Mouse (Mus musculus): ENCODE data around the gene Gps2.
"Not testable (repeated sequence)": the region's sequence is repeated elsewhere in the genome, so short reads cannot be mapped to it uniquely, and the experiment has no call there.

The Gps2 gene

DNA sequence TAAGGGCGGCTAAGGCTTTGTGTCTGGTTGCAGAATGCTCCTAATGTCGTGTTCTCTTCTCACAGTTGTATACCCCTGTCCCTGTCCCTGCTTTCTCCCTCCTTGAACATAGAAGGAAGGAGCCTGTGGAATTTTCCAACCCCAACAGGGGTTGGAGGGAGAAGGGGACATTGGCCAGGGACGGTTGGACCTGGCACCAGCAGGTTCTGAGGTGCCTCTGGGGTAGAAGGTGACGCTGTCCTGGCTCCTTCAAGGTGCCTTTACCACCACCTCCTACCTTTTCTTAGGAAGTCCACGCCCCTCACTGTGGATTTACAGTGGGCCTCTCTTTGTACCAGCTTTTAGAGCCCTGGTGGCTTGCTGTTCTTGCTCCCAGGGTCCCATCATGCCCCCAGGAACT lies 24.1 kb downstream of the Gps2 start:
- no peak for DNase-seq

DNA sequence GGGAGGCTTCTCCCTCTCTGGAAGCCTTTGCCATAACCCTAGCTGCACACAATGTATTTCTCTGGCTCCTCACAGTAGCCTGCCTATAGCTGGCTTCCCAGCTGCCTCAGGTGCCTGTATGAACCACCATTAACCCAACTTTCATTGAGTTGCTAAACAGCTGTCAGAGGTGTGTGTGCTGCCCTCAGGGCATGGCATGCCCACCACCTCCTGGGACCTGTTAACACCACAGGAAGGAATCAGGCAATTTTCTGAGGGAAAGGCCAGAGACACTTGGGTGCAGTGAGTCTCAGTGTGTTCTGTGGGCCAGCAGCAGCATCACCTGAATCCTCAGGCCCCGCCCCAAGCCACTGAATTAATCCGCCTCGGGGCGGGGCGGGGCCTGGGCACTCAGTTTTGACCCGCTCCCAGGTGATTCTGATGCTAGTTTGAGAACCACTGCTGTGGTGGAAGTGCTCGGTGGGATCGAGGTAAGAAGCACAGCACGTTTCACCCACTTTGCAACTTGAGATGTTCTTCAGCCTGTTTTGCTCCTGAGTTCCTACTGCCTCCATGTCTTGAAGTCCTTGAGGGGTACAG lies 24.8 kb downstream of the Gps2 start:
- no peak for DNase-seq

DNA sequence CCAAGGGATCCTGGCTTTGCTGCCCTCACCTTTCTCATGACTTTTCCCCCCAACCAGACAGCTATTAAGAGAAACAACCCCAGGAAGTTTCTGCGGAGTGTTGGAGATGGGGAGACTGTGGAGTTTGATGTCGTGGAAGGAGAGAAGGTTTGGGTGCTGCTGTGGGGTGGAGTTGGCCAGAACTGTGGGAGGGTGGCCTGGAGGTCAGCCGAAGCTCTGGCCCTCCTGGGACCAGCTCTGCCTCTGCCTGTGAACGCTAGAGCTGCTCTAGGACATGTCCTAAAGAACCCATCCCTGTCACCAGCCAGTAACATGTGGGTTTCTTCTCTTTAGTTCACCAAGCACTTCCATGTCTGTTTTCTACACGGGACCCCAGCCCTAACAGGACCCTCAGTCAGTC lies 25.5 kb downstream of the Gps2 start:
- no peak for DNase-seq

DNA sequence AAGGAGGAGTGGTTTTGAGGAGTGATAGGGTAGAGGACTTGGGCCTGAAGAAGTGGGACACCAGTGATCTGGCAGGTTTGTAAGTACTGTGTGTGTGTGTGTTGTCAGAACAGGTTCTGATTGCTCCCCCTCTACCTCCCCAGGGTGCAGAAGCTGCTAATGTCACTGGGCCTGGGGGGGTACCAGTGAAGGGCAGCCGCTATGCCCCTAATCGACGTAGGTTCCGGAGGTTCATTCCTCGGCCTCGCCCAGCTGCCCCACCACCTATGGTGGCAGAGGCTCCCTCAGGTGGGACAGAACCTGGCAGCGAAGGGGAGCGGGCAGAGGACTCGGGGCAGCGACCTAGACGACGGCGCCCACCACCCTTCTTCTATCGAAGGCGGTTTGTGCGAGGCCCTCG lies 26.0 kb downstream of the Gps2 start:
- no peak for DNase-seq

DNA sequence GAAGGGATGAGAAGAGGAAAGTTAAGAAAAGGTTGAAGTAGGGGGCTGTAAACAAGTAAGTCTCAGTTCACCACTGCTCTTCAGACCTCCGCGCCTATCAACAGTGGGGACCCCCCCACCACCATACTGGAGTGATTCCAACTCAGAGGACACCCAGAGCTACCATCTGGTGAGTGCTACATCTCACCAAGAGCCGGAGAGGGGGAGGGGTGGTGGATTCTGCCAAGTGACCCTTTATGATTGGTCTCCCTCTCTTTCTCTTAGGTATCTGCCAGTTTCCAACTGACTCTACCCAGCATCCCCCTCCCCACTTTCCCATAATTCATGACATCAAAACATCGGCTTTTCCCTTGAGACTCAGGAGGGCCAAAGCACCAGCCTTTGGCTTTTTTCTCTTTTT lies 27.3 kb downstream of the Gps2 start:
- no peak for DNase-seq

DNA sequence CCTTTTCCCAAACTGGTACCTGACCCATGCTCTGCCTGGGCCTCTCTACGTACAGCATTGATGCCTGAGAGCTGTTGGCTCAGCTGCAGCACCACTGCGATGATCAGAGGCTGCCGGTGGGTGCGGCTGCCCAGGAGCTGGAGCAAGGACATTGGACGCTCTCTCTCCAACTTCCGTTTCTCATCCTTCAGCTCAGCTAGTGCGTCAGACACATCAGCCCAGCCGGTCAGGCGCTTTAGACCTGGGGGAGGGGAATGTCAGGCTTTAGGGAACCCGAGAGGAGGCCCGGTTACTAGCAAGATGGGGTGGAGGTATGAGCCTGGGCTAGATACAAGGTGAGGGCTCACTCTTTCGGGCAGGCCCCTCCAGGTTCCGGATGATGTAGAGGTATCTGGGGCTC lies 31.5 kb downstream of the Gps2 start:
- DNase-seq, result no peak

DNA sequence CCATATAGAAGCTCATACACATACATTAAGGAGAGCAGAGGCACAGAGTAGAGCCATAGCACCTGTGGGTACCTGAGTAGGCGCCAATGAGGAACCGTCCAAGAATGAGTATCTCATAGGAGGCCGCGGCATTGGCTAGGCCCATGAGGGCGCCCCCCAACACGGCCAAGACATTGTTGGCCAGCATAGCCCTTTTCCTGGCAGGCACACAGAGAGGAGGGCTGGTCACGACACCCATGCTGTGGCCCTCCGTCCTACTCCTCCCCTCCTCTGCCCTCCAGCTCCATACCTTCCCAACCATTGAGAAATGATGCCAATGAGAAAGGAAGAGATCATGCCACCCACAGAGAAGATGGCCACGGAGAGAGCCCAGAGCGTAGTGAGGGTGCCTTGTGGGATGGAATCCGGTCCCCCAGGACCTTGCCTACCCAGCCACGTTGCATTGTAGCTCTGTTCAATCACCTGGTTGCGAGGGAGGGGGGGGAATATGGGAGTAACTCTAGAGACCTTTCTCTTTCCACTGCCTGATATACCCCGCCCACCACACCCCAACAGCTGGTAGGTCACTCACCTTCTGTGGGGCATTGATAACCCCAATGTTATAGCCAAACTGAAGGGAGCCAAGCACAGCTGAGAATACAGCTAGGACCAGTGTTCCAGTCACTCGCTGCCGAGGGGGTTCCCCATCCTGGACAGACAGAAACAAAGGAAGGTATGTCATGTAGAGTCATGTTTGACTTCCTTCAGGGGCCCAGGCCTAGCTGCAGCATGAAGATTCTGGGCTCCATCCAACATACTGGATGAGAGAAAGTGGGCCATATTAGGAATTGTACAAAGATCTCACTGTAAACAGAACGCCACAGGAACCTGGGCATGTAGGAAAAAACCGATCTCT lies 32.6 kb downstream of the Gps2 start:
- DNase-seq, result no peak

DNA sequence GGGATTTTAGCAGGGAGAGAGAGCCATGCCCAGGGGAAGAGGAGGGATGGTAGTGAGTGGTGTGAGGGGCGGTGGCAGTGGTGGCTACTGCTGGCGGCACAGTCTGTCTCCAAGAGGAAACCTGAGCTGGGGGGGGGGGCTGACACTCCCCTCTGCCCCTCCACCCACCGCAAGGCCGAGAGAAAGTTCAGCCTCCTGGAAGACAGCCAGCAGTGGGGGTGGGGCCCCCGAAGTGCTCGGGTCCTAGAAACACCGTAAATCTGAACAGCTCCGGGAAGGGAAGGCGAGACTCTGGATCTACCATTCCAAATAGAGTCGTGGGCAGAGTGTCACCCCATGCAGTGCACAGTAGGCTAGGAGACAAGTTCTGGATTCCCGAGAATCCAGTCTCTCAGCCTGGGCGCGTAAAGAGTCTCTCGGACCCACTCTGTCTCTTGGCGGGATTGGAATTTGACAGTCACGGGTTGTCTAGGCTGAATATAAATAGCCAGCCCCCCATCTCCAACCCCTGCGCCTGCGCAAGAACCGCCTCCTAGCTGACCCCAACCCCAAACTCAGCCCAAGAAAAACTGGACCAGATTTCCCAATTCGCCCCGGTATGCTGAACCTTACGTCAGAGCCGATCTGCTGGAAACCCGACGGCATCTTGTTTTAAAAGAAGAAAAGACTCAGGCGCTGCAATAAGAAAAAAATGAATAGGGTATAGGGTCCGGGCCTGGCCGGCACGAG lies 33.8 kb downstream of the Gps2 start:
- no peak for DNase-seq

DNA sequence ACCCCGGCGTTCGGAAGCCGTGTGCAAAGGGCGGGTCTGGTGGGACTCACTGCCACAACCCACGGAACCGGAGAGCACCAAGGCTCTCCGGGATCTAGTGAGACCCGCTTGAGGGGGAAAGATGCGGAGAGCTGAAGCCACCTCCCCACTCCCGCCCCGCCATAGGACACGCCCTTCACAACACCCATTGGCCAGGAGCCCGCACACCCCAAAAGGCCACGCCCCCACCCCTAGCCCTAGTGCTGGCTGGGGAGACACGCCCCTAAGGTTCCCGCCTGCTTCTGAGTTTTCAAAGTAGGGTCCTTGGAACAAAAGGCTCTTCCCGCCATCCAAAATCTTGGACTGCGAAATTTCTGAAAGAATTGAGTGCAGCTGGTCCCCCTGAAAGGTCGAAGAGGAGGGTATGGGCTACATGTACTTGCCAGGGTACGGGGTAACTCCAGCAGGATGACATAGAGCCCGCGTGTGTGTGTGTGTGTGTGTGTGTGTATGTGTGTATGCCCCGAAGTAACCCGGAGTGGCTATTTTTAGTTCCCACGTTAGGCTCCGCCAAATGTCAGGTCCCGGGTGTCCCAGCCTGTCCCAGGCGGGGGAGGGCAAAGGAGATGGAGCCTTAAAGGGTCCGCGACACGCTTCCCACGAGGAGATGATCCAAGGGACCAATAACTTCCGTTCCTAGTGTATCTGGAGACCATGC lies 34.5 kb downstream of the Gps2 start, which contains the start of gene Slc2a4:
Slc2a4 (minus strand) TSS at position 123 of the 697 bp plus-strand sequence.
- peak; percentile 58 for DNase-seq

DNA sequence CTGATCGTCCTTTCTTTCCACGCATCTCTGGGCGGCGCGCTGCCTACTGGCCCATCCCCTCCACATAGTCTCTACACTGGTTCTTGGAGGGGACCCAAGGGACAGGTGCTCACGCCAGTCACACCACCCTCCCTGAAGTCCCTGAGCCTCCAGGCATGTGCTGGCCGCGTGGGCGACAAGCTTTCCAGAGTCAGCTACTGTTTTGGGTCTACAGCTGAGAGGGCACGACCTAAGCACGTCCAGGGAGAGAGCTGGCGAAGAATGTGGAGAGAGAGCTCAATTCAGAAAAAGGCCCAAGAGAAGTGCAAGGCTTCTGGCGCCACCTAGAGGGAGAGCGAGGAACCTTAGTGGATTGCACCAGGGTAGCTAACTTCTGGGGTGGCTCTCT lies 35.1 kb downstream of the Gps2 start:
- peak; percentile 75 for DNase-seq

DNA sequence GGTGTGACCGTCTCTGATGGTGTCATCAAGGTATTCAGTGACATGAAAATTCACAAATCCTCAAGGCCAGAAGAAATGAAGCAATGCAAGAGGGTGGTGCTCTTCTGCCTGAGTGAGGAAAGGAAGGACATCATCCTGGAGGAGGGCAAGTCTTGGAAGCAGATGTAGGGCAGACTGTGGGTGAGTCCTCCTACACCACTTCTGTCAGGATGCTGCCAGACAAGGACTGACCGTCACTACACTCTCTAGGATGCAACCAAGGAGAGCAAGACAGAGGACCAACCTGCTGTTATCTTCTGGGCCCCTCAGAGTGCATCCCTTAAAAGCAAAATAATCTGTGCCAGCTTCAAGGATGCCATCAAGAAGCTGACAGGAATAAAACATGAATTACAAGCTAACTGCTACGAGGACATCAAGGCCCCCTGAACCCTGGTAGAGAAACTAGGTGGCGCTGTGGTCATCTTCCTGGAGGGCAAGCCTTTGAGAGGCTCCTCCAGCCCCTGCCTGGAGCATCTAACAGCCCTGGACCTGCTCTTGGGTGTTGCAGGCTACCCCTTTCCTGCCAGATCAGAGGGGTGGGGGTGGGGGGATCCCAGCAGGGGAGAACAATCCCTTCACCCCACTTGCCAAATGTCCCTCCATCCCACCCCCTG lies 37.2 kb downstream of the Gps2 start:
- no peak for DNase-seq

DNA sequence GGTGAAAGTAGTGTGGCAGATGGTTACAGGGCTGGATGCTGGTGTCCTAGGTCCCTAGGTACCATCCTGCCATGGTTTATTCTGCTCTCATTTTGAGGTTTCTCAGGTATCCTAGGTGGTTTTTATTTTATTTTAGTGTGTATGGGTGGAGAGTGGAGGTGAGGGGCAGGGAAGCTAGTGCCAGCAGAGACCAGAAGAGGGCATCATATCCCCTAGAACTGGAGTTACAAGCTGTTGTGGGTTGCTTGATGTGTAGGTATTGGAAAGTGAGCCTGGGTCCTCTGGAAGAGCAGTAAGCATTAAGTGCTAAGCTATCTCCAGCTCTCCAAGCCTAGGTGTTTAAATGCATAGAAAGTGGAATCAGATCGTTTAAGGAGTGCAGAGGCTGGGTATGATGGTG lies 38.6 kb downstream of the Gps2 start:
- no peak for DNase-seq

DNA sequence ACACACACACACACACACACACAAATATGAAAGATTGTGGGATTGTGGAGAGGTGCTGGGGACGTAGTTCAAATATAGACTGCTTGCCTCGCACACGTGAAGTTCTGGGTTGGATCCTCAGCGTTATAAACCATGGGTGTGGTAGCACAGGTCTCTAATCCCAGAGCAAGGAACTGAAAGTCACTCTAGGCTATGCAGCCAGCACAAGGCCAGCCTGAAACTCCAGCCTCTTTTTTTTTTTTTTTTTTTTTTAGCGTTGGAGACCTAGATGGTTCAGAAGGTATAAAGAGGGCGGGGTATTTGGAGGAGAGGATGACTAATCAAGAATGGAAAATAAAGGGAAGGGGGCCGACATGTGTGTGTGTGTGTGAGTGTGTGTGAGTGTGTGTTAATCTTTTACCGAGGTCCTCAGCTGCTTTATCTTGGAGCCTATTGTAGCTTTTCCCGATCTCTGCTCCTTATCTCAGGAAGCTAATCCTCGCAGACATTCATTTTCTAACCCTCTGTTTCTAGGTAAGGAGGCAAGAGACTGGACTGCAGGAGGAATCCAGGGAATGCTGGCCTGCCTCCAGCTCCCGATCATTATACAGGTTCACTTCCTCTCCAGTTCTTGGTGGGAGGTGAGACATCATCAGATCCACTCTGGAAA lies 39.7 kb downstream of the Gps2 start:
- DNase-seq, result no peak

DNA sequence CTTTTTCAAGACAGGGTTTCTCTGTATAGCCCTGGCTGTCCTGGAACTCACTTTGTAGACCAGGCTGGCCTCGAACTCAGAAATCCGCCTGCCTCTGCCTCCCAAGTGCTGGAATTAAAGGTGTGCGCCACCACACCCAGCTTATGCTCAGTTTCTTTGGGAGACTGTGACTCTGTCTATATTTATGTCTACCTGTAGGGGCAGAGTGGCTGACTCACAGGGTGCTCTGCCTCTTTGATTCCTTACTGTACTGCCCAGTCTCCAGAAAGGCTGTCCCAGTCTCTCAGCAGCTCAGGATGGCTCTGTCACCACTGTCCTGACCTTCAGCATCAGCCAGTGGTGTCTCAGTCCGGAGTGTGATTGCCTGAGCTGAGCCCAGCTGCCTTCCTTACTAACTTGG lies 41.9 kb downstream of the Gps2 start:
- DNase-seq, result not testable (repeated sequence)

DNA sequence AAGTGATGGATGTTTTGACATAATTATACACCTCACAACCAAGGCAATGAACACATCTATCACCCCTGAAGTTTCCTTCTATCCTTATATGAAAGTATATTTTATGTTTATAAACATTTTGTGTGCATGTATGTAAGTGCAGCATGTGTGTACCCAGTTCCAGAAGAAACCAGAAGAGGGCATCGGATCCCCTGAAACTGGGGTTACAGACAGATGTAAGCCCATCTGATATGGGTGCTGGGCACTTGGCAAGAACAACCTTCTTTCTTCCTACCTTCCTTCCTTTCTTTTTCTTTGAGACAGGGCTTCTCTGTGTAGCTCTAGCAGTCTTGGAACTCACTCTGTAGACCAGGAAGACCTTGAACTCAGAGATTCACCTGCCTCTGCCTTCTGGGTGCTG lies 42.5 kb downstream of the Gps2 start:
- no peak for DNase-seq

DNA sequence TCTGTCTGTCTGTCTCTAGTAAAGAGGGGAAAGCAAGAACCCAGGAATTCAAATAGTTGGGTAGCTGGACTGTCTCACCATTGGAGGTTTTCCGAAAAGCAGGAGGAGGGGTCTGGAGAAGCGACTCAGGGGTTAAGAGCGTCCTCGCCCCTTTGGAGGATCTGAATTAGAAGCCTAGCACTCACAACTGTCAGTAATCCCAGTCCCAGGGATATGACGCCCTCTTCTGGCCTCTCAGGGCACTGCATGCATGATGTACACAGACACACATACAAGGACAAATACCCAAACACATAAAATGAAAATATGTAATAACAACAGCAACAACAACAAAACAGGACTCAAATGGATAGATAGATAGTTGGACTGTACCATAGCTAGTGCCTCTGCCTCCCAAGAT lies 46.9 kb downstream of the Gps2 start:
- DNase-seq, result no peak

DNA sequence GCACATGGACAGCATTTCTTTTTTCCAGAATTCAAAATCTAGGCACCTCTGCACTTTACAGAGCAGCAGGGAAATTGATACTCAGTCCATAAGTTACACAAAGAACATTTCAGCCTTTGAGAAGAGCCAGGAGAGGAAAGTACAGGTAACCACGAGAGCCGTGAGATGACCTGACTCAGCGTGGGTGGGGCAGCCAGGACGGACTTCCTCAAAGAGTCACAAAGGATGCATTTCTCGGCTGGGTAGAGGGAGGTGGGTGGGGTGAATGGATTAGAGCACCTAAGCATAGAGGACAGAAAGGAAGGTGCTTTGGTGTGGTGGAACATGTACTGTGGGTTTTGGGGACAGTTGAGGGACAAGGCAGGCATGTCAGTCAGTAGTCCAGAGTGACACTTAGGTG lies 48.2 kb downstream of the Gps2 start:
- no peak for DNase-seq

DNA sequence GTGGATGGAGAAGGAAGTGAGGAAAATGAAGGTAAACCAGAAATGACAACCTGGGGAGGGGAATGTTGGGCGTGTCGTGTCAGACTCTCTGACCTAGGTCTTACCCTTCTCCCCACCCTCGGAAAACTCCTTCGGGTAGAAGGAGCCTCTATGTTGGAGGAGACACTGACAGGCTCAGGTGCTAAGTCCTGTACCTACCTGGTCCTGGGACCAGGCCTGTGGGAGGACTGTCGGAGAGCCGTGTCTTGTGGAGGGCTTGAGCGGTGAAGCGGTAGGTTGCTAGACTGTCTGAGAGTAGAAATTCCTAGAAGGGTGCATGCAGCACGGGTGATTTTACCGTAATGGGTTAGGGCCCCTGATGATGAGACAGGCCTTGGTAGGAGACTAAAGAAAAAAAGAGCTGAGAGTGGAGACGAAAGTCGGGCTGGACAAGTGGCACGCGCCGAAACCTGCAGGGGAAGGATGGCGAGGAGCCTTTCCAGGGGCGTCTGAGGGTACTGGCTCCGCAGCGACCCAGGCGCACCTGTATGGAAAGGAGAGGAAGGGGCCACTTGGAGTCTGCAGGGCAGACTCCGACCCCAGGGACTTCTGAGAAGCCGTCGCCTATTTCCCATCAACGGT lies 51.1 kb downstream of the Gps2 start, which contains the start of gene Cldn7:
Cldn7 (plus strand) TSS at position 130 of the 621 bp plus-strand sequence.
- DNase-seq, result no peak

DNA sequence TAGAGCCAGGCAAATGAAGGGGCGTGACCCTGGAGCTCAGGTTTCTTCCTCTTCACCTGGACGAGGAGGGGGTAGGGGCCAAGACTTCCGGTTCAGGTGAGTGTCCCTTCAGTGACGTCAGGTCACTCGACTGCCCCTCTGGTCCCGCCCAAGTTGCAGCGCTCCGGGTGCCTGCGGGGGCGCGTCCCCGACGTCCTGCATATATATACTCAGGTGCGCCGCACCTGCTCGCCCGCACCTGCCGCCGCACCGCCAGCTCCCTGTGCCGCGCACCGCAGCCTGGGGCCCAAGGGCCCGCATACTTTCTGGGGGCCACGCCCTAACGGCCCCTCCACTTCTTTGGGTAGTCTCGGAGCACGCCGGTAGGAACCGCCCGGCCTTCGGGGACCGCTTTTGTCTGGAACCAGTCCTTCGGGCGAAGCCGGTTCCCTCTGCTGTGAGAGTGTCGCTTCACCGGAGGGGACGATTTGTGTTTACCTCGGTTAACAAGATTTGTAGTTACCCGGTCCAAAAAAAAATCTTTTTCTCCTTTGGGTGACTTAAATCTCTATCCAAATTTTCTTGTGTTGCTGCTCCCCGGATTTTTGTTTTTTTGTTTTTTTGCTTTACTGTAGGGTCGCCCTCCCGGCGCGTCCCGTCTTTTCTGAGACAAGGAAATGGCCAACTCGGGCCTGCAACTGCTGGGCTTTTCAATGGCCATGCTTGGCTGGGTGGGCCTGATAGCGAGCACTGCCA lies 51.8 kb downstream of the Gps2 start:
- no peak for DNase-seq
